Mouse (Mus musculus): ENCODE measurements at regions not wholly inside any gene's neighbourhood (a gene's known extent, or its start where the extent isn't known, plus 50 kb on each side); places are given as distances from the start of the nearest gene placed in this dataset.

- Histone ChIP-seq H3K27me3 (ENCODE audit: control insufficient read depth, insufficient read depth, insufficient read length) (no peaks in the 10 kb centered on the region), H3K79me2 (ENCODE audit: control insufficient read depth, insufficient read depth) (no peaks in the 10 kb centered on the region), H3ac (ENCODE audit: control insufficient read depth, insufficient read length) (no peak overlapping the region), H3K36me3 (ENCODE audit: control insufficient read depth, insufficient read depth) (no peaks in the 10 kb centered on the region), H3K4me3 (no peak overlapping the region), H3K4me2 (ENCODE audit: low read depth) (no peak overlapping the region)
- TF ChIP-seq REST (IDR thresholded peaks at IDR 0.05; ENCODE audit: insufficient read depth, insufficient read length) (no peak), MYOG (IDR thresholded peaks at IDR 0.05; ENCODE audit: control insufficient read depth in 1 of 3, insufficient read depth in 1 of 3, insufficient read length in 2 of 3, low read depth in 2 of 3) (no peak), CEBPB (IDR thresholded peaks at IDR 0.05; ENCODE audit: insufficient read depth, poor library complexity, severe bottlenecking) (no peak), TCF12 (IDR thresholded peaks at IDR 0.05; ENCODE audit: insufficient read depth, poor library complexity, severe bottlenecking) (no peak), E2F4 (IDR thresholded peaks at IDR 0.05; ENCODE audit: insufficient read depth) (no peak), MAX (IDR thresholded peaks at IDR 0.05; ENCODE audit: low read depth) (no peak), POLR2AphosphoS2 (IDR thresholded peaks at IDR 0.05; ENCODE audit: insufficient read length, low read depth) (no peak)
Observed at GRCm38 (mm10) chr19:14922238-14922637, 324.4 kb upstream of the Tle4 start.

DNA sequence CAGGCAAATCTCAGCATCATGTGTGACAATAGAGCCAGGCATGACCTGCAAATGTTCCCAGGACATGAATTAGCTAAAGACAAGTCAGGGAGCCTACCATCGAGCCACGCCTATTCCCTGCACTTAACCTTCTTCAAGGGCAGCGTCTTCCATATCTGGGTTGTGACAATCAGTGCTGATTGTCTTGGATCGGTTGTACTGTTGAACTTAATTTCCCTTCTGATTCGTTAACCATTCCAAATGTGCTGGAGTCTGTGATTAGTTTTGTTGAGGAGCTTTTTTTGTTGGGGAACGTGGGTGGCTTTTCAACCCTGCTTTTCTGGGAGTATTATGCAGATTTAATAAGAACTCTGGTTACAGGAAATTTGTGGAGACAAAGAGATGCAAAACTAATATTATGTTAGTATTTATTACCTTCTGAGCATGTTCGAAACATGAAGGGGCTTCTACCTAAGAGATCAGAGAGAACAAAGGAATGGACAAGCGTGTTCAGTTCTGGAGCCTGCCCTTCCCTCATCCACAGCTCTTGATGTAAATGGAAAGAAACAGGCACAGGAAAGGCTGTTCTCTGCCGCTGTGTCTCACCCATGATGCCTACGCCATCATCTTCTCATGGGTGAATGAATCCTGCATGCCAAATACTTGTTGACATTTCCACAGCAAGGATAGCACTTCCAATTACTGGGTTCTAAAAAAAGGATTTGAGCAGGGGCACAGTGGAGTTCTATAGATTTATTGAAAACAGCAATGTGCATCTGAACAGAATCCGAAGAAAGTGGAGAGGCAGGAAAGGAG, 313.4 kb upstream of the Tle4 start:
- Histone ChIP-seq H3ac (ENCODE audit: control insufficient read depth, insufficient read length) (no peak overlapping the region), H3K4me3 (no peak overlapping the region), H3K4me2 (ENCODE audit: low read depth) (no peak overlapping the region), H3K36me3 (ENCODE audit: control insufficient read depth, insufficient read depth) (no peaks in the 10 kb centered on the region), H3K79me2 (ENCODE audit: control insufficient read depth, insufficient read depth) (no peaks in the 10 kb centered on the region), H3K27me3 (ENCODE audit: control insufficient read depth, insufficient read depth, insufficient read length) (no peaks in the 10 kb centered on the region)
- TF ChIP-seq MYOG (IDR thresholded peaks at IDR 0.05; ENCODE audit: control insufficient read depth in 1 of 3, insufficient read depth in 1 of 3, insufficient read length in 2 of 3, low read depth in 2 of 3) (no peak), TCF12 (IDR thresholded peaks at IDR 0.05; ENCODE audit: insufficient read depth, poor library complexity, severe bottlenecking) (no peak), REST (IDR thresholded peaks at IDR 0.05; ENCODE audit: insufficient read depth, insufficient read length) (no peak), POLR2A (IDR thresholded peaks at IDR 0.05; ENCODE audit: insufficient read length, low read depth) (no peak), TCF3 (IDR thresholded peaks at IDR 0.05; ENCODE audit: insufficient read length, low read depth) (no peak), POLR2AphosphoS2 (IDR thresholded peaks at IDR 0.05; ENCODE audit: insufficient read length, low read depth) (no peak), MYOD1 (IDR thresholded peaks at IDR 0.05; ENCODE audit: control insufficient read depth in 1 of 3, insufficient read length in 2 of 3, low read depth in 2 of 3) (no peak), MAX (IDR thresholded peaks at IDR 0.05; ENCODE audit: low read depth) (no peak), E2F4 (IDR thresholded peaks at IDR 0.05; ENCODE audit: insufficient read depth) (no peak), USF1 (IDR thresholded peaks at IDR 0.05; ENCODE audit: low read depth) (no peak), SRF (IDR thresholded peaks at IDR 0.05; ENCODE audit: control insufficient read depth, insufficient read length, low read depth) (no peak), CEBPB (IDR thresholded peaks at IDR 0.05; ENCODE audit: insufficient read depth, poor library complexity, severe bottlenecking) (no peak)

DNA sequence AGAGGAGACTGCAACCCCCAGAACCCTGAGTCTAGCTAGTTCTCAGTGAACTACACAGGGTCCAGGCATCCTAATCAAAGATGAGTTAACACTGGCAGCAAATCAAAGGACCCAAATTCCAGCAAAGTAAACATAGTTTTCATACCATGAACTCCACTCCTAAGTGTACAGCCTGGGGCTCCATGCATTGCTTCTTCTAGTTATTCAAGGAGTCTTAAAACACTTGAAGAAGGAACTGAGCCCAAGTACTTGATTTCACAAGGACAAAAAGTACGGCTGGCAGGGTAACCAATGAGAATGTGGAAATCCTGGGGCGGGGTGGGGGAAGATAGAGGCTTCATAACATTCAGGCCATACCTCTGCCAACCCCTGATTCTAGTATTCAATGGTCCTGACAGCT, 297.0 kb upstream of the Tle4 start:
- TF ChIP-seq MAX (IDR thresholded peaks at IDR 0.05; ENCODE audit: low read depth): no peak
- no peak for TF ChIP-seq E2F4 (IDR thresholded peaks at IDR 0.05; ENCODE audit: insufficient read depth)
- TF ChIP-seq MYOD1 (IDR thresholded peaks at IDR 0.05; ENCODE audit: control insufficient read depth in 1 of 3, insufficient read length in 2 of 3, low read depth in 2 of 3): no peak
- TF ChIP-seq REST (IDR thresholded peaks at IDR 0.05; ENCODE audit: insufficient read depth, insufficient read length): no peak
- TF ChIP-seq USF1 (IDR thresholded peaks at IDR 0.05; ENCODE audit: low read depth): no peak
- no peak for TF ChIP-seq CEBPB (IDR thresholded peaks at IDR 0.05; ENCODE audit: insufficient read depth, poor library complexity, severe bottlenecking)
- TF ChIP-seq TCF12 (IDR thresholded peaks at IDR 0.05; ENCODE audit: insufficient read depth, poor library complexity, severe bottlenecking): no peak
- TF ChIP-seq TCF3 (IDR thresholded peaks at IDR 0.05; ENCODE audit: insufficient read length, low read depth): no peak
- no peak for TF ChIP-seq MYOG (IDR thresholded peaks at IDR 0.05; ENCODE audit: control insufficient read depth in 1 of 3, insufficient read depth in 1 of 3, insufficient read length in 2 of 3, low read depth in 2 of 3)
- TF ChIP-seq POLR2AphosphoS2 (IDR thresholded peaks at IDR 0.05; ENCODE audit: insufficient read length, low read depth): no peak
- no peak for TF ChIP-seq POLR2A (IDR thresholded peaks at IDR 0.05; ENCODE audit: insufficient read length, low read depth)
- TF ChIP-seq SRF (IDR thresholded peaks at IDR 0.05; ENCODE audit: control insufficient read depth, insufficient read length, low read depth): no peak
- no peaks in the 10 kb centered on the region for H3K79me2 ChIP-seq (ENCODE audit: control insufficient read depth, insufficient read depth)
- H3K4me2 ChIP-seq (ENCODE audit: low read depth): no peak overlapping the region
- no peak overlapping the region for H3ac ChIP-seq (ENCODE audit: control insufficient read depth, insufficient read length)
- H3K27me3 ChIP-seq (ENCODE audit: control insufficient read depth, insufficient read depth, insufficient read length): no peaks in the 10 kb centered on the region
- no peak overlapping the region for H3K4me3 ChIP-seq
- no peaks in the 10 kb centered on the region for H3K36me3 ChIP-seq (ENCODE audit: control insufficient read depth, insufficient read depth)

DNA sequence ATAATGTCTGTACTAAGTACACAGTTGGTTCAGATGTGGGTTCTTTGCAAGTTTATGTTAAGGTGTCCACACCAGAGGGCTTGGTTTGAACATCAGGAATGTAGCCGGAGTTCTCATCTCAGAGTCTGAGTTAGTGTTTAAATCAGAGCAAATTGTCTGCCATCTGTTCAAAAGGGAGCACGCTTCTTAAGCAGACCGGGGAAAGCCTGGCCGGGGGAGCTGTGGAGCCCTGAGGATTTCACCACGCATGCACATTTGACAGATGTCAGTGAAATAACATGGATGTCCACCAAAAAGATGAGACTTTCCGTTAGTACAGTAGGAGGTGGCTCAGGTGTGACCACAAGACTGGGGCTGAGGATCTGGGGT, 294.5 kb upstream of the Tle4 start:
- H3K4me2 ChIP-seq (ENCODE audit: low read depth): no peak overlapping the region
- no peak overlapping the region for H3ac ChIP-seq (ENCODE audit: control insufficient read depth, insufficient read length)
- H3K4me3 ChIP-seq: no peak overlapping the region
- H3K27me3 ChIP-seq (ENCODE audit: control insufficient read depth, insufficient read depth, insufficient read length): no peaks in the 10 kb centered on the region
- H3K36me3 ChIP-seq (ENCODE audit: control insufficient read depth, insufficient read depth): no peaks in the 10 kb centered on the region
- H3K79me2 ChIP-seq (ENCODE audit: control insufficient read depth, insufficient read depth): no peaks in the 10 kb centered on the region
- no peak for TF ChIP-seq MYOG (IDR thresholded peaks at IDR 0.05; ENCODE audit: control insufficient read depth in 1 of 3, insufficient read depth in 1 of 3, insufficient read length in 2 of 3, low read depth in 2 of 3)
- no peak for TF ChIP-seq SRF (IDR thresholded peaks at IDR 0.05; ENCODE audit: control insufficient read depth, insufficient read length, low read depth)
- TF ChIP-seq CEBPB (IDR thresholded peaks at IDR 0.05; ENCODE audit: insufficient read depth, poor library complexity, severe bottlenecking): no peak
- TF ChIP-seq REST (IDR thresholded peaks at IDR 0.05; ENCODE audit: insufficient read depth, insufficient read length): no peak
- no peak for TF ChIP-seq POLR2AphosphoS2 (IDR thresholded peaks at IDR 0.05; ENCODE audit: insufficient read length, low read depth)
- no peak for TF ChIP-seq E2F4 (IDR thresholded peaks at IDR 0.05; ENCODE audit: insufficient read depth)
- TF ChIP-seq TCF3 (IDR thresholded peaks at IDR 0.05; ENCODE audit: insufficient read length, low read depth): no peak
- TF ChIP-seq POLR2A (IDR thresholded peaks at IDR 0.05; ENCODE audit: insufficient read length, low read depth): no peak
- no peak for TF ChIP-seq MYOD1 (IDR thresholded peaks at IDR 0.05; ENCODE audit: control insufficient read depth in 1 of 3, insufficient read length in 2 of 3, low read depth in 2 of 3)
- TF ChIP-seq TCF12 (IDR thresholded peaks at IDR 0.05; ENCODE audit: insufficient read depth, poor library complexity, severe bottlenecking): no peak
- no peak for TF ChIP-seq MAX (IDR thresholded peaks at IDR 0.05; ENCODE audit: low read depth)
- no peak for TF ChIP-seq USF1 (IDR thresholded peaks at IDR 0.05; ENCODE audit: low read depth)
